Mouse (Mus musculus) liver, embryonic 15.5 days (tissue): ENCODE measurements around the gene Galnt15. TPM values are rescaled to one million over a fixed set of nuclear protein-coding genes. Genes with fewer than 3 reads are reported as not detected.

ENCODE experiments used
- polyA plus RNA-seq: library from polyadenylated mRNA; unstranded; fragments of >200 nt; fragmentation: Nextera tagmentation; extraction: Ambion mirVana; gene quantifications from 2 replicates; pipeline ENCODE4 v1.2.1, GENCODE M21; 2015

Galnt15 gene
- polyA plus RNA-seq, 1 experiment from 2014 or later = not detected

Other genes with a start within 250 kb of the Galnt15 start
- gene Ankrd28, start 198.3 kb upstream of the Galnt15 start, polyA plus RNA-seq = 3.5 and 3.6 TPM in 2 replicates
- gene Oxnad1, start 56.4 kb downstream of the Galnt15 start, polyA plus RNA-seq = 13.7 and 14.5 TPM in 2 replicates
- 58.9 and 66.2 TPM in 2 replicates for gene Dph3, start 56.7 kb downstream of the Galnt15 start, polyA plus RNA-seq
- 0.30 and 0.31 TPM in 2 replicates for gene Msmb, start 113.0 kb downstream of the Galnt15 start, polyA plus RNA-seq
- 332 and 365 TPM in 2 replicates for gene Ncoa4, start 130.9 kb downstream of the Galnt15 start, polyA plus RNA-seq
- gene Timm23, start 172.9 kb downstream of the Galnt15 start, polyA plus RNA-seq = 159 and 163 TPM in 2 replicates
- 13.0 and 13.1 TPM in 2 replicates for gene Parg, start 173.0 kb downstream of the Galnt15 start, polyA plus RNA-seq